Mouse (Mus musculus) liver, embryonic 11.5 days (tissue): ENCODE measurements around the gene Hsd17b1. TPM values are rescaled to one million over a fixed set of nuclear protein-coding genes. Genes with fewer than 3 reads are reported as not detected.

Experiments used
- ATAC-seq: fragments of 200-750 bp; cut with Nextera tagmentation; replicated peaks from 2 replicates; pipeline ENCODE4 v1.8.0; 2017; ENCODE audit warnings: moderate number of reproducible peaks, mild to moderate bottlenecking, moderate TSS enrichment, moderate library complexity; ENCODE audit not compliant: low FRiP score
- DNase-seq: peaks from one replicate; pipeline ENCODE4 v3.0.0-alpha.2; 2017; ENCODE audit warnings: low spot score
- H3K27ac ChIP-seq: fragments of 300-500 bp; sonication (generic); 2 replicates; pipeline ENCODE4 v1.5.1; 2014; ENCODE audit warnings: mild to moderate bottlenecking, low read depth, low read length, control low read depth
- H3K27me3 ChIP-seq: fragments of 300-500 bp; sonication (generic); replicated peaks from 2 replicates; pipeline ENCODE4 v1.6.1; 2014; ENCODE audit warnings: low read length, mixed read lengths; ENCODE audit not compliant: control insufficient read depth, insufficient read depth
- H3K36me3 ChIP-seq: fragments of 300-500 bp; sonication (generic); 2 replicates; pipeline ENCODE4 v1.6.1; 2014; ENCODE audit warnings: mild to moderate bottlenecking, low read length, moderate library complexity, mixed read lengths; ENCODE audit not compliant: control insufficient read depth, insufficient read depth
- H3K4me1 ChIP-seq: fragments of 300-500 bp; sonication (generic); replicated peaks from 2 replicates; pipeline ENCODE4 v1.6.1; 2014; ENCODE audit warnings: low read length, mixed read lengths; ENCODE audit not compliant: control insufficient read depth, insufficient read depth
- H3K4me2 ChIP-seq: fragments of 300-500 bp; sonication (generic); 2 replicates; pipeline ENCODE4 v1.6.1; 2014; ENCODE audit warnings: mild to moderate bottlenecking, control low read depth, moderate library complexity
- H3K4me3 ChIP-seq: fragments of 300-500 bp; sonication (generic); 2 replicates; pipeline ENCODE4 v1.5.1; 2014; ENCODE audit warnings: low read depth, low read length, control low read depth
- H3K9ac ChIP-seq: fragments of 300-500 bp; sonication (generic); 2 replicates; pipeline ENCODE4 v1.6.1; 2014; ENCODE audit warnings: low read depth, low read length, control low read depth
- H3K9me3 ChIP-seq: fragments of 300-500 bp; sonication (generic); 2 replicates; pipeline ENCODE4 v1.6.1; 2016; ENCODE audit warnings: low read length, inconsistent platforms, mixed read lengths; ENCODE audit not compliant: control insufficient read depth
- WGBS: fragments of 180-500 bp; shearing (Covaris S2); extraction: QIAGEN DNeasy Blood & Tissue Kit; methylation state at CpG from one replicate; pipeline ENCODE4 v1.1.7; 2014; 5-methylcytosine and 5-hydroxymethylcytosine counted together
- polyA plus RNA-seq: library from polyadenylated mRNA; unstranded; fragments of >200 nt; fragmentation: Nextera tagmentation; extraction: Ambion mirVana; gene quantifications from 2 replicates; pipeline ENCODE4 v1.2.1, GENCODE M21; 2014

The Hsd17b1 gene
- polyA plus RNA-seq, 1 experiment from 2014 or later, result 0.12 TPM

GRCm38 (mm10) chr11:101070987-101071386 lies 7.2 kb upstream of the Hsd17b1 start:
- Histone ChIP-seq H3K9me3 (no peaks in the 10 kb centered on the region), H3K9ac (no peak overlapping the region), H3K4me3 (peak overlapping the region; percentile 82; the same call in 1 of the 2 replicates), H3K4me2 (peak overlapping the region; percentile 100; the same call in 1 of the 2 replicates), H3K36me3 (no peaks in the 10 kb centered on the region), H3K27me3 (peaks cover 13% of the 10 kb centered on the region), H3K27ac (no peak overlapping the region), H3K4me1 (peaks cover 12% of the 10 kb centered on the region)
- ATAC-seq, result no peak
- no peak for DNase-seq
- 73% methylated on average over 6 of the region's 6 CpGs for WGBS

- DNase-seq, result no peak
- 65% methylated on average over 14 of the region's 14 CpGs for WGBS
- no peak for ATAC-seq
- no peaks in the 10 kb centered on the region for H3K9me3 ChIP-seq
- H3K36me3 ChIP-seq, result no peaks in the 10 kb centered on the region
- H3K4me1 ChIP-seq, result peaks cover 5% of the 10 kb centered on the region
- peaks cover 17% of the 10 kb centered on the region for H3K27me3 ChIP-seq
- no peak overlapping the region for H3K4me3 ChIP-seq
- H3K9ac ChIP-seq, result no peak overlapping the region
- H3K4me2 ChIP-seq, result no peak overlapping the region
- no peak overlapping the region for H3K27ac ChIP-seq
Observed at GRCm38 (mm10) chr11:101071810-101072428, 6.3 kb upstream of the Hsd17b1 start.

GRCm38 (mm10) chr11:101079746-101080145 lies 1.5 kb downstream of the Hsd17b1 start:
- no peaks in the 10 kb centered on the region for H3K9me3 ChIP-seq
- peaks cover 14% of the 10 kb centered on the region for H3K4me1 ChIP-seq
- peak overlapping the region; percentile 28 for H3K4me3 ChIP-seq
- H3K9ac ChIP-seq, result no peak overlapping the region
- no peaks in the 10 kb centered on the region; the same call in 1 of the 2 replicates for H3K36me3 ChIP-seq
- peaks cover 46% of the 10 kb centered on the region for H3K27me3 ChIP-seq
- peak overlapping the region; percentile 48 for H3K4me2 ChIP-seq
- 5% methylated on average over 27 of the region's 27 CpGs for WGBS
- DNase-seq (no peak), ATAC-seq (no peak)
- no peak overlapping the region for H3K27ac ChIP-seq

- no peak overlapping the region for H3K4me2 ChIP-seq
- no peak for ATAC-seq
- H3K9me3 ChIP-seq, result no peaks in the 10 kb centered on the region
- H3K27ac ChIP-seq, result no peak overlapping the region
- H3K36me3 ChIP-seq, result peaks cover 2% of the 10 kb centered on the region; the same call in 1 of the 2 replicates
- no peak overlapping the region for H3K9ac ChIP-seq
- no peak overlapping the region for H3K4me3 ChIP-seq
- H3K4me1 ChIP-seq, result peaks cover 17% of the 10 kb centered on the region
- 76% methylated on average over 5 of the region's 5 CpGs for WGBS
- peaks cover 46% of the 10 kb centered on the region for H3K27me3 ChIP-seq
- DNase-seq, result no peak
Observed at GRCm38 (mm10) chr11:101080421-101080820, 2.2 kb downstream of the Hsd17b1 start.

GRCm38 (mm10) chr11:101081659-101082058 lies 3.4 kb downstream of the Hsd17b1 start:
- Histone ChIP-seq H3K36me3 (peaks cover 2% of the 10 kb centered on the region; the same call in 1 of the 2 replicates), H3K4me3 (peak overlapping the region; percentile 64), H3K9me3 (no peaks in the 10 kb centered on the region), H3K4me2 (peak overlapping the region; percentile 74), H3K9ac (peak overlapping the region; percentile 58), H3K27ac (peak overlapping the region; percentile 26; the same call in 1 of the 2 replicates), H3K4me1 (peaks cover 26% of the 10 kb centered on the region), H3K27me3 (peaks cover 45% of the 10 kb centered on the region)
- DNase-seq, result no peak
- 10% methylated on average over 10 of the region's 10 CpGs for WGBS
- ATAC-seq, result no peak

- DNase-seq (peak; percentile 94), ATAC-seq (peak; percentile 88)
- Histone ChIP-seq H3K36me3 (peaks cover 2% of the 10 kb centered on the region), H3K9me3 (no peaks in the 10 kb centered on the region), H3K9ac (peak within 1 kb of the TSS; percentile 71), H3K4me1 (peaks cover 29% of the 10 kb centered on the region), H3K4me2 (peak within 1 kb of the TSS; percentile 74), H3K27ac (peak within 1 kb of the TSS; percentile 62), H3K27me3 (peaks cover 37% of the 10 kb centered on the region), H3K4me3 (peak within 1 kb of the TSS; percentile 64)
- WGBS, result under 1% methylated on average over 51 of the region's 51 CpGs
Observed at GRCm38 (mm10) chr11:101082208-101083082, 4.2 kb downstream of the Hsd17b1 start, which contains the start of gene Coasy. Gene Coasy (plus strand): TSS chr11:101082565.

- peak overlapping the region; percentile 62 for H3K27ac ChIP-seq
- no peak for ATAC-seq
Observed at GRCm38 (mm10) chr11:101083083-101083697, 5.0 kb downstream of the Hsd17b1 start.

GRCm38 (mm10) chr11:101084246-101084645 lies 6.0 kb downstream of the Hsd17b1 start:
- Histone ChIP-seq H3K4me2 (peak overlapping the region; percentile 74; the same call in 1 of the 2 replicates), H3K27me3 (peaks cover 19% of the 10 kb centered on the region), H3K4me1 (peaks cover 42% of the 10 kb centered on the region), H3K9me3 (no peaks in the 10 kb centered on the region), H3K9ac (no peak overlapping the region), H3K4me3 (peak overlapping the region; percentile 64; the same call in 1 of the 2 replicates), H3K27ac (no peak overlapping the region), H3K36me3 (peaks cover 9% of the 10 kb centered on the region)
- WGBS, result 89% methylated on average over 14 of the region's 14 CpGs
- no peak for ATAC-seq
- no peak for DNase-seq

More at GRCm38 (mm10) chr11:101083083-101083697, 5.0 kb downstream of the Hsd17b1 start:
- H3K36me3 ChIP-seq, result peaks cover 2% of the 10 kb centered on the region
- peaks cover 30% of the 10 kb centered on the region for H3K27me3 ChIP-seq
- H3K4me1 ChIP-seq, result peaks cover 37% of the 10 kb centered on the region
- peak overlapping the region; percentile 64 for H3K4me3 ChIP-seq
- H3K9me3 ChIP-seq, result no peaks in the 10 kb centered on the region
- H3K9ac ChIP-seq, result peak overlapping the region; percentile 71
- peak overlapping the region; percentile 74 for H3K4me2 ChIP-seq
- 37% methylated on average over 19 of the region's 19 CpGs for WGBS
- DNase-seq, result no peak
